Mouse (Mus musculus) brain, embryonic 14.5 days (tissue): ENCODE results near the gene Swsap1.

ENCODE experiments used
- CTCF ChIP-seq: fragments of 200-500 bp; IDR thresholded peaks from 2 replicates; pipeline ENCODE4 v1.5.1; 2012; ENCODE audit warnings: inconsistent platforms, mild to moderate bottlenecking, moderate library complexity, borderline replicate concordance; ENCODE audit not compliant: insufficient read depth, insufficient read length; ENCODE audit errors: extremely low read depth
- POLR2A ChIP-seq: fragments of 200-500 bp; IDR thresholded peaks from 2 replicates; pipeline ENCODE4 v1.6.1; 2012; ENCODE audit warnings: mild to moderate bottlenecking, inconsistent platforms, borderline replicate concordance; ENCODE audit not compliant: poor library complexity, insufficient read depth, insufficient read length, severe bottlenecking; ENCODE audit errors: extremely low read depth

DNA sequence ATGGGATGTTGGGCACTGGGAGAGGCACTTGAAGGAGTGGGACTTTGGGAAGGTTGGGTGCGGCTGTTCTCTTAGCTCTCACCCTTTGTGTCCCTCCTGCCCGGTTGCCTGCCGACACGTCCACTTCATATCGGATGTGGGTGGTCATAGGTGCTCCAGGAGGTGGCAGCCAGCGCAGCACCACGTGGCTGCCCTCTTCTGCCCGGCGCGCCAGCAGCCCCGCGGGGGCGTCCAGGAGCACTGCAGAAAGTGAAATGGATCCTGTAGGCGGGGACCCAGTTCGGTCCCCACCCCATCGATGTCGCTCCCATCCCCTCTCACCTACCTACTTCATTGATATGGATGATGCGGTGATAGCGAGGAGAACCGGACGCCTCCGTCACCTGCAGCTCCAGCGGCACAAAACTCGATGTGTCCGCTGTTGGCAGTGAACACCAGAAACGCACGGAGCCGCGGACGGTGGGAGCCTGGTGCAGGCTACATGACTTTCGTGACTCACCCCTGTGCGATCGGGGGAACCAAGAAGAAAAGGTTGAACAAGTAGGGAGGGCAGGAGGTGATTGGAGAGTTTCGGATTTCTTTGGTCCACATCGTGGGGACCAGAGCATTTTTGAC lies 5.9 kb downstream of the Swsap1 start:
- no peak for TF ChIP-seq CTCF
- TF ChIP-seq POLR2A: no peak
